Mouse (Mus musculus) layer of hippocampus, postnatal 25 days (tissue): ENCODE measurements around the gene Lrsam1. TPM values are rescaled to one million over a fixed set of nuclear protein-coding genes. Genes with fewer than 3 reads are reported as not detected.

Experiments
- DNase-seq, 2 experiments: peaks; one replicate each; pipeline ENCODE4 v3.0.0; 2022; ENCODE audit warnings: mixed read lengths in 2 of 2, low spot score in 1 of 2; ENCODE audit errors: extremely low spot score in 1 of 2
- total RNA-seq, 2 experiments: library from RNA; stranded (reverse); gene quantifications; 2 replicates each; pipeline ENCODE4 v1.2.3; 2021

Lrsam1 gene
- total RNA-seq, 2 experiments from 2014 or later, result 35.6 to 36.1 TPM

GRCm38 (mm10) chr2:32902126-32902525, 59.3 kb downstream of the Lrsam1 start:
- no peak for DNase-seq

DNA sequence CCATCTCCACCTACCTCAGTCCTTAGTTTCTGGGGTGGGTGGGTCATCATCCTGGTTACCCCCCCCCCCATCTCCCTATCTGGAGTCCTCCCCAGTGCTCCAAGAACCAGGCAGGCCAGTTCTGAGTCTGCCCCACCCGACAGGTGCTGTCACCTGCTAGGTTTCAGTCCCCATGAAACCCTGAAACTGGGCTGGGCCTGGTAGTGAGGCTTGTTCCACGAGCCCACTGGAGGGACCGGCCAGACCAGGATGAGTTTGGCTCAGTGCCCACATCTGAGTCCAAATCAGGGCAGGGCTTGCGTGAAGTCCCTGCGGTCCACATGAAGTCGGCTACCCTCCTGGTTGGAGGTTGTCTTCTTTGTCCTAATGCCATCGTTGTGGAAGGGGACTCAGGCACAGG, 62.4 kb downstream of the Lrsam1 start:
- no peak for DNase-seq

- DNase-seq, result no peak
These were observed 64.8 kb downstream of the Lrsam1 start for GRCm38 (mm10) chr2:32896507-32897147.

DNA sequence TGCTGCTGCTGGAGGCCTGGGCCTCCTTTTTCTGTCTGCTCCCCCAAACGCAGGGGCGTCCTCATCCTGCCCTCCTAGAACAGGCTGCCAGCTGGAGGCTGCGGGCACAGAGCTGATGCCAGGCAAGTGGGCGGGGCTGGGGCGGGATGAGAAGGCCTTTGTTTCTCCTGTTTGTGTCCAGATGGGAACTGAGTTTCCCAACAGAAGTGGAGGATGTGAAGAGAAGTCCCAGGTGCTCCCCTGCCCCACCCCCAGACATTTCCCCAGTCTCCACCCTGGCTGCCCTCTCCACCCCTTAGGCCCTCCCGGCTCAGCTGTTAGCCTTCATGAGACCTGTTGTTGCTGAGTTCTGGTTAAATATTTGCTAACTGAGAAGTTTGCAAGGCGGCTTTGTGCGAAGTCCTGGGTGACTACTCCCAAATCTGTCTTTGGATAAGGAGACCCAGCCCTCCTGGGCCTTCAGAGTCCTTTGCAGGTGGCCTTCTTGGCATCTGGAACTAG, 65.8 kb downstream of the Lrsam1 start:
- no peak for DNase-seq

- no peak for DNase-seq
These were observed 67.3 kb downstream of the Lrsam1 start for GRCm38 (mm10) chr2:32894097-32894496.

DNA sequence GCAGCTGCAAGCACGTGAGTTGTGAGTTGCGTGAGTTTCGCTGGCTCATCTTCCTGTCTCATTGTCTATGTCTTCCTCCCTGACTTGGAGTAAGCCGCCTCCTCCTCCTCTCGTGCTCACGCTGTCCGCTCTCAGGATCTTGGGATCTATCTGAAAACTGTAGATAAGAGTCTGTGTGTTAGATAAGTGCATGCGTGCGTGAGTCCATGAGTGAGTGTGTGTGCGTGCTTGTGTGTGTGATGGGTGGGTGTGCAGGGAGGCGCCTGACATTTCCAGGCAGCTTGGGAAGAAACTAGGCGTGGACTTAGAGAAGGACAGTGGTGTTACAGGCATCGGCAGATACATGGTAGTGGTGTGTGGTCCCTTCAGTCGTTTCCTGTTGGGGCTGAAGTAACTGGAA, 68.9 kb downstream of the Lrsam1 start:
- DNase-seq, result no peak

DNA sequence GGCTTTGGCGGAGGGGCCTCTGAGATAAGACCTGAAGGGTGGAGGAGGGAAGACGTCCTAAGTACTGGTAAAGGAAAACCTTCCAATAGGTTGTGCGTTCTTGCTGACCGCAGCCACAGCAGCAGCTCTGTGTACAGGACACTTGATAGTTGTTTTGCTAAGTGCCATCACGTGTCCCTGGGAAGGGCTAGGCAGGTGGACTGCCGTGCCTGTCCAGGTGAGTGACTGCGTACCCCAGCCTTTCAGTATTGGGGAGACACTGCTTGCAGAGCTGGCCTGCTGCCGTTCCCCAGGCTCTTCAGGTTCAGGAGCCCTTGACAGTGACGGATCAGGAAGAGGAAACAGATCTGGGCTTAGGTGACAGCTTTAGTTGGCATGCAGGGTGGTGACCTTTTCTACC, 70.1 kb downstream of the Lrsam1 start:
- no peak for DNase-seq

DNA sequence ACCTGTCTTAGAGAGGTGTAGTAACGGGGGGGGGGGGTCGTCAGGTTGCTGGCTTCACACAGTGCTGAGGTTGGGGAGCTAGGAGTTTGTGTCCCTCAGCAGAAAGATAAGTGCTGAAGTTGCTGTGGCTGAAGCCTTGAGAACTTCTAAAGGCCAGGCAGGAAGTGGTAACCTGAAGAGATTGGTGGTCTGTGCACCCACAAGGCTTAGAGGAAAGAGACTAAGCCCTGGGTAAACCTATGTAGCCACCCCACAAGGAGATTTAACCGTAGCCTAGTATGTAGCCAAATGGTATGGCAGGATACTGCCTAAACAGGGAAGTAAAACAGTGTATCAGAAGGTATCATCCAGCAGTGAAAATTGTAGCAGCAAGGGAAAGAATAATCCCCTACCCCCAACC, 71.1 kb downstream of the Lrsam1 start:
- DNase-seq, result no peak

- no peak for DNase-seq
These were observed 72.9 kb downstream of the Lrsam1 start for GRCm38 (mm10) chr2:32888551-32888950.

DNA sequence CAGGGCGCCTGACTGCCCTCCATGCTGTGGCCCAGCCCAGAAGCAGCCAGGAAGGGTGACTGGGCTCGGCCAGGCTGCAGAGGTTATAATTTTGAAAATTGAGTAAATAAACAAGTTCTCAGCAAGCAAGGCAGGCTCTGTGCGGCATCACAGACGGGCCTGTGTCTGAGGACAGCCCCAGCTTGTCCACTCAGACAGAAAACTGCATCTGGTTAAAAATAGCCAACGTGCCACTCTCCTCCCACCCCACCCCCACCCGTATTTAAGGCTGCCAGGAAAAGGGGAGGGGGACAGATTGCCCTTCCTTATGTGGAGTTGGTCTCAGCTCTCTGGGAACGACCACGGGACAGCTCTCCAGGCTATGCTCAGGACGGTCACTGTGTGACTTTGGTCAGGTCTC, 73.4 kb downstream of the Lrsam1 start:
- DNase-seq, result no peak

DNA sequence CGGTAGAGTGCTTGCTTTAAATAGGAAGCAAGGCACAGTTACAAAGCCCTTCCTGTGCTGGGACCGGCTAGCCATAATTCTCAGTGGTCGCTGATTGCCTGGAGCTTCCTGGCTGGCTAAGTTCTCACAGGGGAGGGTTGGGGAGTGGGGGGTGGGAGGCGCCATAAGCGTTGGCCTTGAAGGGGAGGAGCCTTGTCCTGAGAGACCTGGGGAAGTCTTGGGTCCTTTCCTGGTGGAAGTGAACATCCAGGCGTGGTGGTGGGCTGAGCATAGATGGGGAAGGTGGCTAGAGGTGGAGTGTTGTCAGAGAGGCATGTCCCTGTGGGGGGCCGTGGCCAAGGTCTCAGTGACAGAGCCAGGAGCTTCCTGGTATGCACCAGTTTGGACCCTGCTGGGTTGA, 76.7 kb downstream of the Lrsam1 start:
- no peak for DNase-seq

DNA sequence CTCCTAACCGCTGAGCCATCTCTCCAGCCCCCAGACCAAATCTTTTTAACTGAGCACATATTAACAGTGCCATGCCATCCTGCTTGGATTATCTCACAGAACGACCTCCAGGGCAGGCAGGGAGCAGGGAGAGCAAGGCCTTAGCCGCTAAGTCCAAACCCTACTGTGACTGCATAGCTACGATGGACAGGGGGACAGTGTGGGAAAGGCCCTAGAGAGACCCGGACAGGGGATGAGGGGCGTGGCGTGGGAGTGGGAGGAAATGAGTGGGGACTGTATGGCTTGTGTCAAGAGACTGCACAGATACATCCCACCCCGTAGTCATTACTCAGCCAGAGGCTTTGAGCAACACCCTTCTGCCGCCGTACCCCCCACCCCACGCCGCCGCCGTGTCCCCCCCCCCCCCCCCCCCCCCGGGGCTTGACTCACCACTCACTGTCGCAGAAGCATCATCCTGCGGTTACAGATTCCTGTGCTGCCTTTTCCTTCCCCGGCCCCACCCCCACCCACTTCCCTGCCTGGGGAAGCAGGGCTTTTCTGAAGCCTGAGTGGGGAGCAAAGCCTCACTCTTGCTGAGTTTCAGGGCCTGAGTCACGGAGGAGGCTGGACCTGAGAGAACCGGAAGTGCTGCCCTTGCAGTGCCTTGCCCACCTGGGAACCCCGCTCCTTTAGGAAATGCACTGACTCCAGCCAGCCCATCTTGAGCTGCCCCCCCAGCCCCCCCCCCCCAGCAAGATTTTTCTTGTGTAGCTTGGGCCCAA, 79.0 kb downstream of the Lrsam1 start:
- DNase-seq, result no peak

- no peak for DNase-seq
These were observed 79.7 kb downstream of the Lrsam1 start for GRCm38 (mm10) chr2:32881723-32882122.

DNA sequence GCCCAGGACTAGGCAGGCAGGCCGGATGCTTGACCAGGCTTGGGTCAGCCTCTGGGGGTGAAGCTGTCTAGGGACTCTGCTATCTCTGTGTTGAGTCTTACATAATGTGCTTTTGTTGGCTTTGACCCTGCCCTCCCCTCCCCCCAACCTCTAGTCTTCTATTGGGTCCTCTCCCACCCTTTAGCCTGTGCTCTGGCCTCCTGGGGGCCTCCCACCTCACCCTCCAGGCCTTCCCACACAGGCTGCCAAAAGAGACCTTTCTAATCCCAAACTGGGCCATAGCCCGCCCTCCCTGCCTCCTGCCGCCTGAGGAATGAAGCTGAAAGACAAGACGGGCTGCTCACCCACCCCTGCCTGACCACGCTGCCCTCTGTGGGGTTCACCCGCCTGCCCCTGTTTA, 80.4 kb downstream of the Lrsam1 start:
- DNase-seq, result no peak

GRCm38 (mm10) chr2:32879593-32879992, 81.8 kb downstream of the Lrsam1 start:
- DNase-seq, result no peak

DNA sequence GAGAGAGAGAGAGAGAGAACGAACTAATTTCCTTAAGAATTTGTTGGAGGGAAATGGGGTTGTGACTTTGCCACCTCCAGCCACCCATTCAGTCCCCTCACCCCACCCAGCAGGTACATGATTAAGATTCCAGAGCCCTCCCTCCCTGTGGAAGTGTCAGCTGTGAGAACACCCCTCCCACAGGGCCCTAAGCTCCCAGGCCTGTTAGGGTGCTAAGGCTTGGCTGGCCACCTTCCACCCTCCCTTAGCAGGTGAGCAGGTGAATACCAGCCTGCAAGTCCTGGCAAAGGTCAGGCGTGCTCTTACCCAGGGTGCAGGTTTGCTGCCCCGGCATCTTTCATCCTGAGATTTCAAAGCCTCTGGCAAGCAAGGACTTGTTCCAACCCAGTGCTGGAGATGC, 83.0 kb downstream of the Lrsam1 start:
- DNase-seq, result no peak

- DNase-seq, result no peak
These were observed 83.5 kb downstream of the Lrsam1 start for GRCm38 (mm10) chr2:32877761-32878393.

- DNase-seq, result no peak
These were observed 84.1 kb downstream of the Lrsam1 start for GRCm38 (mm10) chr2:32877303-32877702.

GRCm38 (mm10) chr2:32876490-32877302, 84.7 kb downstream of the Lrsam1 start:
- DNase-seq, result no peak

- DNase-seq, result peak; percentile 47 to 56
These were observed 85.5 kb downstream of the Lrsam1 start, which contains the start of gene Fam129b for GRCm38 (mm10) chr2:32875675-32876489. Fam129b (plus strand) TSS chr2:32876114.
